Mouse (Mus musculus) testis, adult 2 months (tissue): ENCODE measurements around the gene Klhl7. TPM values are rescaled to one million over a fixed set of nuclear protein-coding genes. Genes with fewer than 3 reads are reported as not detected.

ENCODE experiments used
- H3K27ac ChIP-seq: fragments of 200-500 bp; 2 replicates; pipeline ENCODE4 v1.5.1; 2012; ENCODE audit warnings: low read depth, low read length; ENCODE audit not compliant: control insufficient read depth, insufficient read depth
- H3K27me3 ChIP-seq: fragments of 200-500 bp; 2 replicates; pipeline ENCODE4 v1.6.1; 2012; ENCODE audit warnings: mild to moderate bottlenecking, low read length, moderate library complexity; ENCODE audit not compliant: control insufficient read depth, insufficient read depth
- H3K36me3 ChIP-seq: fragments of 200-500 bp; 2 replicates; pipeline ENCODE4 v1.6.1; 2012; ENCODE audit warnings: mild to moderate bottlenecking, low read length; ENCODE audit not compliant: control insufficient read depth, insufficient read depth
- H3K4me1 ChIP-seq: fragments of 200-500 bp; 2 replicates; pipeline ENCODE4 v1.6.1; 2012; ENCODE audit warnings: low read length; ENCODE audit not compliant: control insufficient read depth, insufficient read depth
- H3K4me3 ChIP-seq: fragments of 200-500 bp; 2 replicates; pipeline ENCODE4 v1.5.1; 2012; ENCODE audit warnings: low read depth, mild to moderate bottlenecking, low read length, moderate library complexity, mixed read lengths; ENCODE audit not compliant: control insufficient read depth
- CTCF ChIP-seq: fragments of 200-500 bp; IDR thresholded peaks from 2 replicates; pipeline ENCODE4 v1.5.1; 2012; ENCODE audit warnings: low read depth, mild to moderate bottlenecking, inconsistent platforms, low read length, moderate library complexity; ENCODE audit not compliant: control insufficient read depth, insufficient read depth, insufficient replicate concordance
- POLR2A ChIP-seq: fragments of 200-500 bp; IDR thresholded peaks from 2 replicates; pipeline ENCODE4 v1.6.1; 2012; ENCODE audit warnings: low read depth, mild to moderate bottlenecking, inconsistent platforms, low read length, moderate library complexity; ENCODE audit not compliant: control insufficient read depth
- polyA plus RNA-seq: library from polyadenylated mRNA; depleted of rRNA; stranded (reverse); fragments of >200 nt; gene quantifications from 2 replicates; pipeline ENCODE4 v1.2.3, GENCODE M21; 2012; rRNA removed

Gene Klhl7
- polyA plus RNA-seq, 1 experiment = 15.8 TPM

GRCm38 (mm10) chr5:24203266-24203665 lies 102.9 kb downstream of the Klhl7 start:
- Histone ChIP-seq H3K27me3 (no peaks in the 10 kb centered on the region), H3K27ac (0 out of 2 replicates have a peak overlapping the region, but pooled peaks have one; percentile 32), H3K4me3 (peak overlapping the region; percentile 57), H3K4me1 (no peaks in the 10 kb centered on the region), H3K36me3 (no peaks in the 10 kb centered on the region)
- TF ChIP-seq POLR2A = no peak
- TF ChIP-seq CTCF = no peak

GRCm38 (mm10) chr5:24207965-24208364 lies 107.6 kb downstream of the Klhl7 start:
- no peaks in the 10 kb centered on the region for H3K36me3 ChIP-seq
- TF ChIP-seq POLR2A = no peak
- TF ChIP-seq CTCF = no peak
- H3K27ac ChIP-seq = no peak overlapping the region
- no peaks in the 10 kb centered on the region for H3K4me1 ChIP-seq
- H3K4me3 ChIP-seq = no peak overlapping the region
- H3K27me3 ChIP-seq = no peaks in the 10 kb centered on the region

- H3K36me3 ChIP-seq = no peaks in the 10 kb centered on the region
- H3K27ac ChIP-seq = no peak overlapping the region
- H3K4me1 ChIP-seq = no peaks in the 10 kb centered on the region
- H3K4me3 ChIP-seq = no peak overlapping the region
- H3K27me3 ChIP-seq = no peaks in the 10 kb centered on the region
- no peak for TF ChIP-seq POLR2A
- no peak for TF ChIP-seq CTCF
Measured at GRCm38 (mm10) chr5:24208505-24208904, 108.1 kb downstream of the Klhl7 start.

Other genes starting within 250 kb of the Klhl7 start
- gene Fam126a, start 69.9 kb upstream of the Klhl7 start, polyA plus RNA-seq = 43.5 and 51.3 TPM in 2 replicates
- 52.1 and 59.8 TPM in 2 replicates for gene Nupl2, start 64.4 kb downstream of the Klhl7 start, polyA plus RNA-seq